Mouse (Mus musculus) hindbrain, embryonic 11.5 days (tissue): ENCODE results near the gene Cnnm2. TPM values are rescaled to one million over a fixed set of nuclear protein-coding genes. Genes with fewer than 3 reads are reported as not detected.

Experiments used
- ATAC-seq: fragments of 200-750 bp; cut with Nextera tagmentation; 2 replicates; pipeline ENCODE4 v1.8.0; 2017; ENCODE audit warnings: mild to moderate bottlenecking, moderate TSS enrichment, moderate library complexity; ENCODE audit not compliant: low FRiP score
- DNase-seq: peaks from one replicate; pipeline ENCODE4 v3.0.0-alpha.2; 2015; ENCODE audit warnings: low spot score
- H3K27ac ChIP-seq: fragments of 300-500 bp; sonication (generic); 2 replicates; pipeline ENCODE4 v1.5.1; 2014; ENCODE audit warnings: mild to moderate bottlenecking, low read depth, low read length
- H3K27me3 ChIP-seq: fragments of 300-500 bp; sonication (generic); 2 replicates; pipeline ENCODE4 v1.6.1; 2014; ENCODE audit warnings: mild to moderate bottlenecking, low read length, moderate library complexity, mixed read lengths; ENCODE audit not compliant: control insufficient read depth, insufficient read depth
- H3K36me3 ChIP-seq: fragments of 300-500 bp; sonication (generic); 2 replicates; pipeline ENCODE4 v1.6.1; 2014; ENCODE audit warnings: mild to moderate bottlenecking, low read length, moderate library complexity, mixed read lengths; ENCODE audit not compliant: control insufficient read depth, insufficient read depth
- H3K4me1 ChIP-seq: fragments of 300-500 bp; sonication (generic); replicated peaks from 2 replicates; pipeline ENCODE4 v1.6.1; 2014; ENCODE audit warnings: low read length, mixed read lengths; ENCODE audit not compliant: control insufficient read depth, insufficient read depth
- H3K4me2 ChIP-seq: fragments of 300-500 bp; sonication (generic); replicated peaks from 2 replicates; pipeline ENCODE4 v1.6.1; 2014; ENCODE audit warnings: mild to moderate bottlenecking, low read depth, low read length
- H3K4me3 ChIP-seq: fragments of 300-500 bp; sonication (generic); 2 replicates; pipeline ENCODE4 v1.5.1; 2014; ENCODE audit warnings: low read depth, low read length
- H3K9ac ChIP-seq: fragments of 300-500 bp; sonication (generic); 2 replicates; pipeline ENCODE4 v1.6.1; 2014; ENCODE audit warnings: low read depth, low read length
- H3K9me3 ChIP-seq: fragments of 300-500 bp; sonication (generic); 2 replicates; pipeline ENCODE4 v1.6.1; 2016; ENCODE audit warnings: low read length; ENCODE audit not compliant: control insufficient read depth
- WGBS: fragments of 180-500 bp; shearing (Covaris S2); extraction: QIAGEN DNeasy Blood & Tissue Kit; methylation state at CpG from one replicate; pipeline ENCODE4 v1.1.7; 2014; 5-methylcytosine and 5-hydroxymethylcytosine counted together
- polyA plus RNA-seq: library from polyadenylated mRNA; unstranded; fragments of >200 nt; fragmentation: Nextera tagmentation; extraction: Ambion mirVana; gene quantifications from 2 replicates; pipeline ENCODE4 v1.2.1, GENCODE M21; 2014

Gene Cnnm2
- polyA plus RNA-seq, 1 experiment from 2014 or later, result 4.6 TPM

DNA sequence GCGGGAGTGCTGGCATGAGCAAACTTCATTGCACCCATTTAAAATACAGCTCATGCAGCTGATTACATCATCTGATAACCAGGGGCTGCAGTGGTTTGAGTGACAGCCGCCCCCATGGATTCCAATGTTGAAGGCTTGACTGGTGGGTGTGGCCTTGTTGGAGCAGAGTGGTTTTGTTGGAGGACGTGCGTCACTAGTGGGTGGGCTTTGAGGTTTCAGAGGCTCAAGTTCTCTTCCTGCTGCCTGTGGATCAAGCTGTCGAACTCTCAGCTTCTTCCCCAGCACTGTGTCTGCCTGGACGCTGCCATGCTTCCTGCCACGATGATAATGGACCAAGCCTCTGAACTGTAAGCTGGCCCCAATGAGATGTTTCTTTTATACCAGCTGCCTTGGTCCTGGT is 57.9 kb downstream of the Cnnm2 start:
- no peak for ATAC-seq

DNA sequence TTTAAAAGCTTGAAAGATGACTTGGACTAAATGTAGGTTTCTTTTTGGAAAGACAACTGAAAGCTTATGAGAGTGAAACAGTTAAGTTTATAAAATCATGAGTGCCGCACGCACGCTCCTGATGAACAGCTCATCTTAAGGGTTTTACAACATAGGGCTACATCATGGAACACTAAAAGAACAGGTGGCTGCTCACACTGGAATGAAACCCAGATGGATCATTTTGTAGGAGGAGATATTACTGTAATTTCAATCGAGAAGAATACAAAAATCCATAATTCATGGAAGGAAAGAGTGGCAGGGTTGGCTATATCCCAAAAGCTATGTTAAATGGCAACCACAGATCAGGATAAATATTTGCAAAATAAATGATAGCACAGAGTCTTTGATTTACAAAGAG is 61.1 kb downstream of the Cnnm2 start:
- Histone ChIP-seq H3K27ac (no peak overlapping the region), H3K4me2 (no peak overlapping the region), H3K4me3 (no peak overlapping the region), H3K27me3 (no peaks in the 10 kb centered on the region), H3K4me1 (no peaks in the 10 kb centered on the region), H3K9me3 (no peaks in the 10 kb centered on the region), H3K9ac (no peak overlapping the region), H3K36me3 (no peaks in the 10 kb centered on the region)
- no peak for DNase-seq
- 94% methylated on average over 4 of the region's 4 CpGs for WGBS
- ATAC-seq, result no peak

More for the DNA sequence above, 57.9 kb downstream of the Cnnm2 start:
- no peaks in the 10 kb centered on the region for H3K9me3 ChIP-seq
- no peak overlapping the region for H3K4me2 ChIP-seq
- no peak for DNase-seq
- no peaks in the 10 kb centered on the region for H3K4me1 ChIP-seq
- no peak overlapping the region for H3K27ac ChIP-seq
- no peak overlapping the region for H3K9ac ChIP-seq
- no peaks in the 10 kb centered on the region for H3K27me3 ChIP-seq
- 67% methylated on average over 7 of the region's 7 CpGs for WGBS
- H3K36me3 ChIP-seq, result no peaks in the 10 kb centered on the region
- no peak overlapping the region for H3K4me3 ChIP-seq

DNA sequence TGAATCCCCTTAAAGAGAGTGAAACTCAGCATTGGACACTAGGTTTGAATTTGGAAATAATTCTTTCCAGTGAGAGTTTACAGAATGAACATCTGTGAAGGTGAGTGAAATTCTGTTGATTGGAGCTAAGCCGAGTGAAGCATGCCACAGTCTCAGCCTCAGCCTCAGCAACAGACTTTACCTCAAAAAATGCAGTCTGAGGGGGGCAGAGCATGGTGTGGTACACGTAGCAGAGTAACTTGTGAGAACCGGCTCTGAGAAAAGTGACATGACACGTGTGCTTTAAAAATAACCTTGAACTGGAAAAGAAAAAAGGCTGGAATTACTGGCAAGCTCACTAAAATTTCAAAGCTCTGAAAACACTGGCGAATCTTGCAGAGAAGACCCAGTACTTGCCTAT is 62.4 kb downstream of the Cnnm2 start:
- no peaks in the 10 kb centered on the region for H3K36me3 ChIP-seq
- no peak overlapping the region for H3K27ac ChIP-seq
- H3K4me2 ChIP-seq, result no peak overlapping the region
- no peak overlapping the region for H3K4me3 ChIP-seq
- no peaks in the 10 kb centered on the region for H3K9me3 ChIP-seq
- ATAC-seq (no peak), DNase-seq (no peak)
- WGBS, result 81% methylated on average over 5 of the region's 5 CpGs
- no peak overlapping the region for H3K9ac ChIP-seq
- H3K27me3 ChIP-seq, result no peaks in the 10 kb centered on the region
- H3K4me1 ChIP-seq, result no peaks in the 10 kb centered on the region; the same call in 1 of the 2 replicates

DNA sequence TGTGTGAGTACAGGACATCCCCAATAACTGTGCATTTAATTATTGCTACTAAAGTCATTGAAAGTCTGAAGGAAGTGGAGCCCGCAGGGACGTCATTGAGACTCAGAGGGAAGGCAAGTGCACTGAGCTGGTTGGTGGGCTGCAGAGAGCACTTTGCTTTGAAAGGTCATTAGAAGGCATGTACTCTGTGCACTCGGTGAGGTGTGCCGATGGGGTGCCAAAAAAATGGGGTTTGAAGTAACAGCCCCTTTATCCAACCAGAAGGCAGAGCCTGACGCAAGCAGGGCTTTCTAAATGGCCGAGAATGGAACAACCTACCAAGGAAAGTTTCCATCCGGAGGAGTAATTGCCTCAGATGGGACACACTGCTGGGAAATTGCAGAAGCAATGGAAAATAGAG is 63.5 kb downstream of the Cnnm2 start:
- no peak for ATAC-seq
- Histone ChIP-seq H3K36me3 (no peaks in the 10 kb centered on the region), H3K4me3 (no peak overlapping the region), H3K9me3 (no peaks in the 10 kb centered on the region), H3K4me1 (no peaks in the 10 kb centered on the region; the same call in 1 of the 2 replicates), H3K27ac (no peak overlapping the region), H3K9ac (no peak overlapping the region), H3K27me3 (no peaks in the 10 kb centered on the region), H3K4me2 (no peak overlapping the region)
- no peak for DNase-seq
- WGBS, result 85% methylated on average over 7 of the region's 7 CpGs

GRCm38 (mm10) chr19:46827654-46828165 is 66.3 kb downstream of the Cnnm2 start:
- Histone ChIP-seq H3K27me3 (no peaks in the 10 kb centered on the region), H3K4me1 (no peaks in the 10 kb centered on the region; the same call in 1 of the 2 replicates), H3K4me3 (no peak overlapping the region), H3K36me3 (no peaks in the 10 kb centered on the region), H3K9me3 (no peaks in the 10 kb centered on the region), H3K4me2 (no peak overlapping the region), H3K9ac (no peak overlapping the region), H3K27ac (no peak overlapping the region)
- DNase-seq, result no peak
- WGBS, result 87% methylated on average over 5 of the region's 5 CpGs
- ATAC-seq, result no peak

DNA sequence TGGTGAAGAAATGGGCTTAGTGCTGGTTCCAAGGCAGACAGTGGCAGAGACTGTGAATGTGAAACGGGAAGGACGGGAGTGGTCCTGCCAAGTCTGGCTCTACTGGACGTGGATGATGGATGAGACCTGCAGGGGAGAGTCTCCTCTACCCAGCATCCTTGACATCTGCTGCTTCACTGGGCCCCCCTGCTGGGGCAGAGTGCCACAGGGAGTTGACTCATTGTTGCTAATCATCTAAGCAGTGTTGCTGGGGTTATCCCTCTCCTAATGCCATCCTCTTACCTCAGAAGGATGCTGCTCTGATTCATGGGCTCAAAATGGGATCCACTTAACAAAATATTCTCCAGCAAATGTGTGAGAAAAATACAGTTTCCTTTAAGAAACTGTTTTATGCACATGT is 67.6 kb downstream of the Cnnm2 start:
- DNase-seq (no peak), ATAC-seq (no peak)
- Histone ChIP-seq H3K4me2 (no peak overlapping the region), H3K4me1 (no peaks in the 10 kb centered on the region; the same call in 1 of the 2 replicates), H3K9ac (no peak overlapping the region), H3K9me3 (no peaks in the 10 kb centered on the region), H3K27me3 (no peaks in the 10 kb centered on the region), H3K27ac (no peak overlapping the region), H3K36me3 (no peaks in the 10 kb centered on the region), H3K4me3 (no peak overlapping the region)
- 19% methylated on average over 3 of the region's 3 CpGs for WGBS

DNA sequence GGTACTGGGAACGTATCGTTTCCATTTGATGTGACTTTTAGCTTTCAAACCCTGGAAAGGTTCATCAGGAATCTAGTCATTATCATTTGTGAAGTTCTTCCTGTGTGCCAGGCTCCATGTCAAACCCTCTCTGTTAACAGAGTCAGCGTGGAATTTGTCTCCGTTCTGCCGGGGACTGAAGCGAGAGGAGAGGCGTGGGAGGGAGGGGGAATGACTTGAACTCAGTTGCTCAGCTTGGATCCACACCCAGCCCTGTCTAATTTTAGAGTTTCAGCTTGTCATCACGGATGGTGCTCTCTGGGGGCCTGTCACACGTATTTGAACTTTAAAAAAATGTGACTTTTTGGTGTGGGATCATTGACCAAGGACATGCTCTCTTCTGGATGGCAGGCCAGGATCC is 70.0 kb downstream of the Cnnm2 start:
- Histone ChIP-seq H3K36me3 (no peaks in the 10 kb centered on the region), H3K4me1 (no peaks in the 10 kb centered on the region; the same call in 1 of the 2 replicates), H3K9ac (no peak overlapping the region), H3K4me3 (no peak overlapping the region), H3K27ac (no peak overlapping the region), H3K4me2 (no peak overlapping the region), H3K9me3 (no peaks in the 10 kb centered on the region), H3K27me3 (no peaks in the 10 kb centered on the region)
- DNase-seq (no peak), ATAC-seq (no peak)
- WGBS, result 75% methylated on average over 9 of the region's 9 CpGs

GRCm38 (mm10) chr19:46834301-46834700 is 72.9 kb downstream of the Cnnm2 start:
- Histone ChIP-seq H3K4me1 (no peaks in the 10 kb centered on the region; the same call in 1 of the 2 replicates), H3K4me3 (no peak overlapping the region), H3K4me2 (no peak overlapping the region), H3K9ac (no peak overlapping the region), H3K36me3 (no peaks in the 10 kb centered on the region), H3K27me3 (no peaks in the 10 kb centered on the region), H3K27ac (no peak overlapping the region), H3K9me3 (no peaks in the 10 kb centered on the region)
- ATAC-seq (no peak), DNase-seq (no peak)
- WGBS, result 89% methylated on average over 5 of the region's 5 CpGs

DNA sequence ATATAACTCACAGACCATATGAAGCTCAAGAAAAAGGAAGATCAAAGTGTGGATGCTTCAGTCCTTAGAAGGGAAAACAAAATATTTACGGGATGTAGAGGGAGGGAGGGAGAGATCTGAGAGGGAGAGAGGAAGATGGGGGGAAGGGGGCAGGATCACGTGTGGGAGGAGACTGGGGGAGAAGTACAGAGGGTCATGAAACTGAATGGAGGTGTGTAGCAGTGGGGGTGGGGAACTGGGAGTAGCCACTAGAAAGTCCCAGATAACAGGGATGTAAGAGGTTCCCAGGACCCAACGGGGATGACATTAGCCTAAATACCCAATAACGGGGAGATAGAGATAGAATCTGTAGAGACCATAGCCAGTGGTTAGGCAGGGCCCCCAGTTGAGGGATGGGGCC is 73.9 kb downstream of the Cnnm2 start:
- 76% methylated on average over 4 of the region's 4 CpGs for WGBS
- no peaks in the 10 kb centered on the region; the same call in 1 of the 2 replicates for H3K4me1 ChIP-seq
- ATAC-seq, result no peak

More for the DNA sequence above, 73.9 kb downstream of the Cnnm2 start:
- no peak overlapping the region for H3K27ac ChIP-seq
- H3K36me3 ChIP-seq, result no peaks in the 10 kb centered on the region
- no peaks in the 10 kb centered on the region for H3K9me3 ChIP-seq
- H3K4me2 ChIP-seq, result no peak overlapping the region
- H3K4me3 ChIP-seq, result no peak overlapping the region
- H3K27me3 ChIP-seq, result no peaks in the 10 kb centered on the region
- no peak for DNase-seq
- no peak overlapping the region for H3K9ac ChIP-seq
